8 mouse cellular contexts compared by ENCODE assay signal in genomic region chr4:106562837-106563790, GRCm38 (mm10). TPM values are rescaled to one million over a fixed set of nuclear protein-coding genes. Genes with fewer than 3 reads are reported as not detected.
DNase-seq lines count a peak whose midpoint lies in the region; ATAC-seq lines count a peak whose summit lies in the region.

No protein-coding gene starts in this region.

- peaks cover 22% of the 10 kb centered on the region for H3K36me3 ChIP-seq in heart, embryonic 15.5 days
- peaks cover 18% of the 10 kb centered on the region for H3K36me3 ChIP-seq in limb, embryonic 11.5 days (ENCODE audit: control insufficient read depth, insufficient read depth, low read length)
- H3K36me3 ChIP-seq in neural tube, embryonic 13.5 days = peaks cover 42% of the 10 kb centered on the region

- H3K9me3 ChIP-seq in heart, embryonic 15.5 days (replicated peaks) = no peaks in the 10 kb centered on the region
- no peaks in the 10 kb centered on the region for H3K9me3 ChIP-seq in limb, embryonic 11.5 days (ENCODE audit: control insufficient read depth, low read length)
- H3K9me3 ChIP-seq in neural tube, embryonic 13.5 days = no peaks in the 10 kb centered on the region

- peaks cover 34% of the 10 kb centered on the region for H3K4me1 ChIP-seq in heart, embryonic 15.5 days (replicated peaks)
- peaks cover 19% of the 10 kb centered on the region for H3K4me1 ChIP-seq in limb, embryonic 11.5 days (ENCODE audit: control insufficient read depth, insufficient read depth, low read length)
- peaks cover 43% of the 10 kb centered on the region for H3K4me1 ChIP-seq in neural tube, embryonic 13.5 days (replicated peaks)

- 59% methylated on average over 9 of the region's 9 CpGs for WGBS in heart, embryonic 15.5 days
- WGBS in limb, embryonic 11.5 days = 72% methylated on average over 9 of the region's 9 CpGs
- WGBS in neural tube, embryonic 13.5 days = 56% methylated on average over 9 of the region's 9 CpGs

- H3K9ac ChIP-seq in heart, embryonic 15.5 days = no peak overlapping the region
- H3K9ac ChIP-seq in limb, embryonic 11.5 days (ENCODE audit: low read length) = 0 out of 2 replicates have a peak overlapping the region, but pooled peaks have one; percentile 27
- H3K9ac ChIP-seq in neural tube, embryonic 13.5 days = peak overlapping the region; percentile 88

- H3K27ac ChIP-seq in heart, embryonic 15.5 days = no peak overlapping the region
- no peak overlapping the region for H3K27ac ChIP-seq in limb, embryonic 11.5 days (replicated peaks; ENCODE audit: low read depth, low read length)
- no peak overlapping the region for H3K27ac ChIP-seq in neural tube, embryonic 13.5 days (replicated peaks)

- ATAC-seq in heart, embryonic 15.5 days (replicated peaks; ENCODE audit: insufficient number of reproducible peaks, insufficient read depth, low FRiP score, low read depth) = no peak
- peak; percentile 86 for ATAC-seq in granulocyte monocyte progenitor cell, adult 5-6 weeks (replicated peaks; ENCODE audit: poor library complexity, severe bottlenecking)
- no peak for ATAC-seq in limb, embryonic 11.5 days (ENCODE audit: insufficient number of reproducible peaks, low FRiP score, low TSS enrichment, low read depth)
- no peak for ATAC-seq in neural tube, embryonic 13.5 days (ENCODE audit: low read depth)

- H3K4me2 ChIP-seq in heart, embryonic 15.5 days = peak overlapping the region; percentile 95
- H3K4me2 ChIP-seq in limb, embryonic 11.5 days (ENCODE audit: low read depth, severe bottlenecking) = peak overlapping the region; percentile 82
- H3K4me2 ChIP-seq in neural tube, embryonic 13.5 days = peak overlapping the region; percentile 92

- peak overlapping the region; percentile 78; the same call in 1 of the 2 replicates for H3K4me3 ChIP-seq in heart, embryonic 15.5 days
- peak overlapping the region; percentile 98; the same call in 1 of the 2 replicates for H3K4me3 ChIP-seq in limb, embryonic 11.5 days (ENCODE audit: low read depth, low read length)
- peak overlapping the region; percentile 93 for H3K4me3 ChIP-seq in neural tube, embryonic 13.5 days

- no peak for DNase-seq in heart, adult 9 months (ENCODE audit: low spot score in 2 of 2)
- DNase-seq in limb, embryonic 11.5 days (ENCODE audit: low spot score) = no peak
- no peak for DNase-seq in frontal cortex, postnatal 14 days (ENCODE audit: low spot score in 2 of 2)
- no peak for DNase-seq in layer of hippocampus, postnatal 36 days
- no peak for DNase-seq in adrenal gland, postnatal 10 days

- no peaks in the 10 kb centered on the region for H3K27me3 ChIP-seq in heart, embryonic 15.5 days
- no peaks in the 10 kb centered on the region for H3K27me3 ChIP-seq in limb, embryonic 11.5 days (ENCODE audit: control insufficient read depth, insufficient read depth, low read length)
- no peaks in the 10 kb centered on the region for H3K27me3 ChIP-seq in neural tube, embryonic 13.5 days

RNA-seq across cellular contexts. Expression of gene Dhcr24, which starts 2.3 kb away (rescaled TPM):
- 1.9 and 2.8 TPM in 2 replicates for polyA plus RNA-seq in heart, embryonic 15.5 days (2015; fragmentation: Nextera tagmentation; extraction: Ambion mirVana)
- 19.6 and 22.2 TPM in 2 replicates for total RNA-seq in granulocyte monocyte progenitor cell, adult 5-6 weeks (2014; fragmentation: Nextera tagmentation)
- 8.7 and 14.4 TPM in 2 replicates for total RNA-seq in granulocyte monocyte progenitor cell, adult 5-6 weeks (2017)
- polyA plus RNA-seq in limb, embryonic 11.5 days (2014; fragmentation: Nextera tagmentation; extraction: Ambion mirVana) = 23.6 and 25.9 TPM in 2 replicates
- polyA plus RNA-seq in neural tube, embryonic 13.5 days (2015; fragmentation: Nextera tagmentation; extraction: Ambion mirVana) = 5.1 and 5.8 TPM in 2 replicates
- total RNA-seq in layer of hippocampus, postnatal 36 days (2021) = 10 to 100 TPM; 58.8 to 61.0 TPM
- 10 to 100 TPM; 54.2 to 88.2 TPM for total RNA-seq in adrenal gland, postnatal 10 days (2021)

RNA-seq across cellular contexts. Expression of gene Lexm, which starts 53.9 kb away (rescaled TPM):
- polyA plus RNA-seq in heart, embryonic 15.5 days (2015; fragmentation: Nextera tagmentation; extraction: Ambion mirVana) = not detected in 2 replicates
- not detected in 2 replicates for total RNA-seq in granulocyte monocyte progenitor cell, adult 5-6 weeks (2014; fragmentation: Nextera tagmentation)
- not detected in 2 replicates for total RNA-seq in granulocyte monocyte progenitor cell, adult 5-6 weeks (2017)
- 0.33 TPM in 1 of 2 replicates, not detected in the other for polyA plus RNA-seq in limb, embryonic 11.5 days (2014; fragmentation: Nextera tagmentation; extraction: Ambion mirVana)
- polyA plus RNA-seq in neural tube, embryonic 13.5 days (2015; fragmentation: Nextera tagmentation; extraction: Ambion mirVana) = 0.13 TPM in 1 of 2 replicates, not detected in the other
- not detected for total RNA-seq in layer of hippocampus, postnatal 36 days (2021)
- total RNA-seq in adrenal gland, postnatal 10 days (2021) = not detected

RNA-seq across cellular contexts. Expression of gene Ttc22, which starts 59.1 kb away (rescaled TPM):
- 0.47 and 0.99 TPM in 2 replicates for polyA plus RNA-seq in heart, embryonic 15.5 days (2015; fragmentation: Nextera tagmentation; extraction: Ambion mirVana)
- total RNA-seq in granulocyte monocyte progenitor cell, adult 5-6 weeks (2014; fragmentation: Nextera tagmentation) = not detected in 2 replicates
- not detected in 2 replicates for total RNA-seq in granulocyte monocyte progenitor cell, adult 5-6 weeks (2017)
- polyA plus RNA-seq in limb, embryonic 11.5 days (2014; fragmentation: Nextera tagmentation; extraction: Ambion mirVana) = 0.07 and 0.24 TPM in 2 replicates
- 2.0 and 2.4 TPM in 2 replicates for polyA plus RNA-seq in neural tube, embryonic 13.5 days (2015; fragmentation: Nextera tagmentation; extraction: Ambion mirVana)
- under 1 TPM; 0.51 to 0.60 TPM for total RNA-seq in layer of hippocampus, postnatal 36 days (2021)
- under 1 TPM; 0.09 to 0.18 TPM for total RNA-seq in adrenal gland, postnatal 10 days (2021)
